In the genomic region with DNA sequence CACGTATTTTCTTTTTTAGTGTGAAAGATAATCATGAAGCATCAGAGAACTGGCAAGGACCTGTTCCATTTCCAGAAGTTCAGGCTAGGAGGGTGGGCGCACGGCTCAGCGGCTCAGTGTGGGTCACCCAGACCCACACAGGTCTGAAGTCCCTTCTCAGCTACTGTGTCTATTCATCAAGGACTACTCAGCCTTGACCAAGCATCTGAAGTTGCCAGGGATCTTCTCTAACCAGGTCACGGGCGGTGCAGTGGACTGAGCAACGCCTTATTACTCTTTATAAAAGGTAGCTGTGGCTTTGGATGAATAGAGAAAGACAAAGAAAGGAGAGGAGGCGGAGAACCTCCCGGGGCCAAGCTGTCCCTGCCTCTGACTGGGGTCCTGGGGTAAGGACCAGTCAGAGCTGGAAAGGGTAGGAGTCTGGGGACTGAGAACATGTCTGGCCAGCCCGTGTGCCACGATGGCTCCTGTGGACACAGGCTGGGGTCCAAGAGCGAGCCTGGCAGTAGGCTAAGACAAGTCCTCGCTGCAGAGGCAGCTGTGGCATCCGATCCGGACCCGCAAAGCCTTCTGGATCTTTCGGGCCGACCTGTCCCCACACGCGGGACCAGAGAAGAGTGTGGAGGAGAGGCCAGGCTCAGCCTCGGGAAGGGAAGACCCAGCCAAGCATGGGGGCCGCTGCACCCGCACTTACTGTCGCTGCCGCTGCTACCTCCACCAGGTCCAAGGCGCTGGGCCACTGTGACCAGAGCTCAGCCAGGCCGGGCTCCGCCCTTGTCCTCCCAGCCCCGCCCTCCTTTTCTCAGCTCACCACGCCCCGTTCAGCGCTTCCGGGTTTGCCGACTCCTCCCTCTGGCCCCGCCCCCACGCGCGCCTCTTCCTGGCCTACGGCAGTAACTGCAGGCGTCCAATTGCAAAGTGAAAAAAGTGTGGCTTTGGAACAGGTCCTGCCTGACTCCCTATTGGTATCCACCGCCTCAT, we compare ENCODE assay signal across 8 mouse cellular contexts. TPM values are rescaled to one million over a fixed set of nuclear protein-coding genes. Genes with fewer than 3 reads are reported as not detected.
DNase-seq lines count a peak whose midpoint lies in the region; ATAC-seq and TF ChIP-seq lines count a peak whose summit lies in the region.

A gene (minus strand): TSS at position 755 of the 981 bp plus-strand sequence.

- TF ChIP-seq CTCF in liver, embryonic 14.5 days (IDR thresholded peaks at IDR 0.05; ENCODE audit: low read depth), result peak; percentile 74
- TF ChIP-seq CTCF in stomach, postnatal 0 days (IDR thresholded peaks at IDR 0.05; ENCODE audit: low read depth), result peak; percentile 78

- H3K27me3 ChIP-seq in forebrain, embryonic 10.5 days (ENCODE audit: poor library complexity, severe bottlenecking), result peaks cover 11% of the 10 kb centered on the region; the same call in 1 of the 2 replicates
- no peaks in the 10 kb centered on the region for H3K27me3 ChIP-seq in heart, embryonic 15.5 days
- no peaks in the 10 kb centered on the region for H3K27me3 ChIP-seq in liver, embryonic 14.5 days (ENCODE audit: control insufficient read depth, insufficient read depth, low read length)
- H3K27me3 ChIP-seq in neural tube, embryonic 11.5 days (ENCODE audit: control insufficient read depth, insufficient read depth, low read length), result no peaks in the 10 kb centered on the region
- no peaks in the 10 kb centered on the region for H3K27me3 ChIP-seq in stomach, postnatal 0 days (ENCODE audit: control insufficient read depth, insufficient read depth, low read length)

- 9% methylated on average over 41 of the region's 41 CpGs for WGBS in forebrain, embryonic 10.5 days
- WGBS in heart, embryonic 15.5 days, result 10% methylated on average over 41 of the region's 41 CpGs
- WGBS in liver, embryonic 14.5 days (ENCODE audit: insufficient replicate concordance), result 10% methylated on average over 41 of the region's 41 CpGs
- 9% methylated on average over 41 of the region's 41 CpGs for WGBS in neural tube, embryonic 11.5 days
- 9% methylated on average over 40 of the region's 41 CpGs for WGBS in stomach, postnatal 0 days

- DNase-seq in CD8-positive naive resting alpha-beta T cell, adult 2 months (ENCODE audit: low read depth in 2 of 2, low spot score in 2 of 2), result peak; percentile 93 to 98
- peak; percentile 90 for DNase-seq in c-Kit-positive CD71-negative TER-119-negative erythroid progenitor cells, embryonic 14.5 days (ENCODE audit: low read depth)
- DNase-seq in forebrain, embryonic 10.5 days (ENCODE audit: extremely low spot score, low spot score), result peak; percentile 99
- peak; percentile 98 to 99 for DNase-seq in kidney, postnatal 25 days
- peak; percentile 77 to 83 (median 79) for DNase-seq in liver, embryonic 14.5 days (ENCODE audit: low read depth in 3 of 3, low spot score in 3 of 3)
- peak; percentile 97 for DNase-seq in neural tube, embryonic 11.5 days (ENCODE audit: low spot score)
- DNase-seq in stomach, postnatal 0 days (ENCODE audit: low spot score), result peak; percentile 99

- peak within 1 kb of the TSS; percentile 90 for H3K27ac ChIP-seq in forebrain, embryonic 10.5 days
- peak within 1 kb of the TSS; percentile 71 for H3K27ac ChIP-seq in heart, embryonic 15.5 days
- no peak within 1 kb of the TSS for H3K27ac ChIP-seq in liver, embryonic 14.5 days
- H3K27ac ChIP-seq in neural tube, embryonic 11.5 days (ENCODE audit: low read depth, low read length), result peak within 1 kb of the TSS; percentile 51; the same call in 1 of the 2 replicates
- H3K27ac ChIP-seq in stomach, postnatal 0 days (replicated peaks), result peak within 1 kb of the TSS; percentile 74

- peak; percentile 95 for ATAC-seq in heart, embryonic 15.5 days (replicated peaks; ENCODE audit: insufficient number of reproducible peaks, insufficient read depth, low FRiP score, low read depth)
- ATAC-seq in liver, embryonic 14.5 days (ENCODE audit: insufficient read depth), result peak; percentile 92
- ATAC-seq in neural tube, embryonic 11.5 days (ENCODE audit: insufficient read depth, low FRiP score, low TSS enrichment), result peak; percentile 94
- peak; percentile 97 for ATAC-seq in stomach, postnatal 0 days (ENCODE audit: low FRiP score, low TSS enrichment)

- peak within 1 kb of the TSS; percentile 68 for H3K4me3 ChIP-seq in forebrain, embryonic 10.5 days
- H3K4me3 ChIP-seq in heart, embryonic 15.5 days, result peak within 1 kb of the TSS; percentile 61
- peak within 1 kb of the TSS; percentile 61 to 83 for H3K4me3 ChIP-seq in liver, embryonic 14.5 days (ENCODE audit: insufficient read depth in 1 of 2, low read depth in 2 of 2, low read length in 2 of 2)
- H3K4me3 ChIP-seq in neural tube, embryonic 11.5 days (ENCODE audit: low read depth, low read length), result peak within 1 kb of the TSS; percentile 50
- H3K4me3 ChIP-seq in stomach, postnatal 0 days (ENCODE audit: low read depth, low read length), result peak within 1 kb of the TSS; percentile 68

- H3K9me3 ChIP-seq in forebrain, embryonic 10.5 days, result no peaks in the 10 kb centered on the region
- H3K9me3 ChIP-seq in heart, embryonic 15.5 days (replicated peaks), result no peaks in the 10 kb centered on the region
- no peaks in the 10 kb centered on the region for H3K9me3 ChIP-seq in liver, embryonic 14.5 days (ENCODE audit: control insufficient read depth, low read length)
- H3K9me3 ChIP-seq in neural tube, embryonic 11.5 days (ENCODE audit: control insufficient read depth, low read length), result no peaks in the 10 kb centered on the region
- no peaks in the 10 kb centered on the region for H3K9me3 ChIP-seq in stomach, postnatal 0 days (ENCODE audit: control insufficient read depth, low read length)

- no peaks in the 10 kb centered on the region for H3K36me3 ChIP-seq in forebrain, embryonic 10.5 days (replicated peaks)
- peaks cover 2% of the 10 kb centered on the region; the same call in 1 of the 2 replicates for H3K36me3 ChIP-seq in heart, embryonic 15.5 days
- H3K36me3 ChIP-seq in liver, embryonic 14.5 days (replicated peaks; ENCODE audit: control insufficient read depth, insufficient read depth, low read depth), result no peaks in the 10 kb centered on the region
- H3K36me3 ChIP-seq in neural tube, embryonic 11.5 days (ENCODE audit: control insufficient read depth, insufficient read depth, low read length), result no peaks in the 10 kb centered on the region
- no peaks in the 10 kb centered on the region for H3K36me3 ChIP-seq in stomach, postnatal 0 days (ENCODE audit: control insufficient read depth, insufficient read depth, low read length)

- H3K4me2 ChIP-seq in heart, embryonic 15.5 days, result peak within 1 kb of the TSS; percentile 83
- peak within 1 kb of the TSS; percentile 72 for H3K4me2 ChIP-seq in liver, embryonic 14.5 days (ENCODE audit: low read depth)
- H3K4me2 ChIP-seq in neural tube, embryonic 11.5 days (ENCODE audit: low read depth), result peak within 1 kb of the TSS; percentile 79
- peak within 1 kb of the TSS; percentile 83 for H3K4me2 ChIP-seq in stomach, postnatal 0 days (replicated peaks; ENCODE audit: low read depth)

- no peak for TF ChIP-seq EP300 in liver, embryonic 14.5 days (IDR thresholded peaks at IDR 0.05; ENCODE audit: low read depth)
- no peak for TF ChIP-seq EP300 in stomach, postnatal 0 days (optimal IDR thresholded peaks at IDR 0.05)

- peak within 1 kb of the TSS; percentile 75 for H3K9ac ChIP-seq in heart, embryonic 15.5 days
- H3K9ac ChIP-seq in liver, embryonic 14.5 days (replicated peaks), result peak within 1 kb of the TSS; percentile 71
- peak within 1 kb of the TSS; percentile 82 for H3K9ac ChIP-seq in neural tube, embryonic 11.5 days (ENCODE audit: low read length)
- peak within 1 kb of the TSS; percentile 85 for H3K9ac ChIP-seq in stomach, postnatal 0 days (ENCODE audit: low read length)

- H3K4me1 ChIP-seq in forebrain, embryonic 10.5 days, result peaks cover 20% of the 10 kb centered on the region
- peaks cover 18% of the 10 kb centered on the region for H3K4me1 ChIP-seq in heart, embryonic 15.5 days (replicated peaks)
- peaks cover 4 to 10% of the 10 kb centered on the region in 2 experiments; a peak in 2 of 4 replicates for H3K4me1 ChIP-seq in liver, embryonic 14.5 days (replicated peaks; ENCODE audit: control insufficient read depth in 2 of 2, insufficient read depth in 2 of 2, low read length in 1 of 2)
- 0 out of 2 replicates have a peak, but pooled peaks cover 8% of the 10 kb centered on the region for H3K4me1 ChIP-seq in neural tube, embryonic 11.5 days (ENCODE audit: control insufficient read depth, insufficient read depth, low read length)
- peaks cover 7% of the 10 kb centered on the region for H3K4me1 ChIP-seq in stomach, postnatal 0 days (replicated peaks; ENCODE audit: control insufficient read depth, insufficient read depth)

RNA-seq across cellular contexts. Expression of the gene that starts here (rescaled TPM):
- 6.3 and 7.1 TPM in 2 replicates for polyA plus RNA-seq in forebrain, embryonic 10.5 days (2016; fragmentation: Nextera tagmentation; extraction: Ambion mirVana)
- 4.5 and 9.2 TPM in 2 replicates for polyA plus RNA-seq in heart, embryonic 15.5 days (2015; fragmentation: Nextera tagmentation; extraction: Ambion mirVana)
- 1.7 and 1.9 TPM in 2 replicates for polyA plus RNA-seq in liver, embryonic 14.5 days (2012; rRNA removed)
- 2.1 and 3.3 TPM in 2 replicates for polyA plus RNA-seq in liver, embryonic 14.5 days (2014; fragmentation: Nextera tagmentation; extraction: Ambion mirVana)
- 9.3 and 10.4 TPM in 2 replicates for polyA plus RNA-seq in neural tube, embryonic 11.5 days (2014; fragmentation: Nextera tagmentation; extraction: Ambion mirVana)
- 3.4 and 5.8 TPM in 2 replicates for polyA plus RNA-seq in stomach, postnatal 0 days (2015; fragmentation: Nextera tagmentation; extraction: Ambion mirVana)
